Mouse (Mus musculus): ENCODE results near the gene Calm2. TPM values are rescaled to one million over a fixed set of nuclear protein-coding genes. Genes with fewer than 3 reads are reported as not detected.

The Calm2 gene
- 100 to 1,000 TPM; 400 to 473 TPM for total RNA-seq (2023)

GRCm38 (mm10) chr17:87446767-87447611, at the start of gene Calm2:
Gene Calm2 (minus strand): TSS chr17:87446935.

GRCm38 (mm10) chr17:87427511-87427910, 19.2 kb downstream of the Calm2 start, which contains the start of gene Stpg4:
Gene Stpg4 (minus strand): TSS chr17:87427741.

Other genes starting within 250 kb of the Calm2 start
- 10 to 100 TPM; 19.7 to 21.0 TPM for gene Mcfd2, start 181.0 kb downstream of the Calm2 start, total RNA-seq (2023)
- gene Ttc7, start 164.0 kb downstream of the Calm2 start, total RNA-seq (2023) = 100 to 1,000 TPM; 174 to 177 TPM
- gene Stpg4, start 19.2 kb downstream of the Calm2 start, total RNA-seq (2023) = 1 to 10 TPM in 1 of 2 experiments, not detected in 1; 1.2 TPM
- 1 to 10 TPM in 1 of 2 experiments, under 1 TPM in 1; 0.95 to 2.6 TPM for gene Epcam, start 189.0 kb upstream of the Calm2 start, total RNA-seq (2023)
- gene Msh2, start 225.4 kb upstream of the Calm2 start, total RNA-seq (2023) = 10 to 100 TPM; 39.1 to 47.2 TPM